Mouse (Mus musculus) heart, postnatal 0 days (tissue): ENCODE measurements around the gene Fam13c. TPM values are rescaled to one million over a fixed set of nuclear protein-coding genes. Genes with fewer than 3 reads are reported as not detected.

Source experiments
- ATAC-seq: fragments of 200-750 bp; cut with Nextera tagmentation; 2 replicates; pipeline ENCODE4 v1.8.0; 2017; ENCODE audit warnings: low read depth, moderate number of reproducible peaks, moderate library complexity; ENCODE audit not compliant: insufficient read depth
- DNase-seq: peaks from one replicate; pipeline ENCODE4 v3.0.0-alpha.2; 2016; ENCODE audit warnings: low spot score
- H3K27ac ChIP-seq: fragments of 300-500 bp; sonication (generic); 2 replicates; pipeline ENCODE4 v1.5.1; 2014; ENCODE audit warnings: low read depth, mild to moderate bottlenecking
- H3K27me3 ChIP-seq: fragments of 300-500 bp; sonication (generic); 2 replicates; pipeline ENCODE4 v1.6.1; 2014; ENCODE audit warnings: low read length, mixed read lengths; ENCODE audit not compliant: control insufficient read depth, insufficient read depth
- H3K36me3 ChIP-seq: fragments of 300-500 bp; sonication (generic); replicated peaks from 2 replicates; pipeline ENCODE4 v1.6.1; 2014; ENCODE audit warnings: low read length, mixed read lengths; ENCODE audit not compliant: control insufficient read depth, insufficient read depth
- H3K4me1 ChIP-seq: fragments of 300-500 bp; sonication (generic); 2 replicates; pipeline ENCODE4 v1.6.1; 2014; ENCODE audit warnings: antibody characterized with exemption; ENCODE audit not compliant: control insufficient read depth, insufficient read depth
- H3K4me2 ChIP-seq: fragments of 300-500 bp; sonication (generic); 2 replicates; pipeline ENCODE4 v1.6.1; 2014; ENCODE audit warnings: low read depth, mild to moderate bottlenecking, low read length, moderate library complexity
- H3K4me3 ChIP-seq: fragments of 300-500 bp; sonication (generic); 2 replicates; pipeline ENCODE4 v1.5.1; 2014; ENCODE audit warnings: low read depth, low read length
- H3K9ac ChIP-seq: fragments of 300-500 bp; sonication (generic); replicated peaks from 2 replicates; pipeline ENCODE4 v1.6.1; 2014; ENCODE audit warnings: low read depth, low read length, mixed read lengths
- H3K9me3 ChIP-seq: fragments of 300-500 bp; sonication (generic); replicated peaks from 2 replicates; pipeline ENCODE4 v1.6.1; 2016; ENCODE audit warnings: low read length; ENCODE audit not compliant: control insufficient read depth
- CTCF ChIP-seq: IDR thresholded peaks from 2 replicates; pipeline ENCODE4 v1.5.1; 2016; ENCODE audit warnings: antibody characterized with exemption, control low read depth, low read depth
- EP300 ChIP-seq: IDR thresholded peaks from 2 replicates; pipeline ENCODE4 v1.6.1; 2016; ENCODE audit warnings: antibody characterized with exemption, low read depth
- WGBS: fragments of 180-500 bp; shearing (Covaris S2); extraction: QIAGEN DNeasy Blood & Tissue Kit; methylation state at CpG from one replicate; pipeline ENCODE4 v1.1.7; 2014; 5-methylcytosine and 5-hydroxymethylcytosine counted together
- polyA plus RNA-seq: library from polyadenylated mRNA; unstranded; fragments of >200 nt; fragmentation: Nextera tagmentation; extraction: Ambion mirVana; gene quantifications from 2 replicates; pipeline ENCODE4 v1.2.1, GENCODE M21; 2015
- total RNA-seq: library from RNA; depleted of rRNA; stranded (reverse); fragments of >200 nt; gene quantifications from 2 replicates; pipeline ENCODE4 v1.2.3, GENCODE M21; 2014; ENCODE audit warnings: low replicate concordance

The Fam13c gene
- total and polyA plus RNA-seq, 2 experiments from 2014 or later, result 0.19 to 7.8 TPM

GRCm38 (mm10) chr10:70537694-70538093 is 97.4 kb downstream of the Fam13c start:
- Histone ChIP-seq H3K36me3 (0 out of 2 replicates have a peak, but pooled peaks cover under 1% of the 10 kb centered on the region), H3K9me3 (no peaks in the 10 kb centered on the region), H3K27ac (no peak overlapping the region; the same call in 1 of the 2 replicates), H3K4me1 (no peaks in the 10 kb centered on the region), H3K4me2 (no peak overlapping the region), H3K4me3 (no peak overlapping the region), H3K9ac (no peak overlapping the region), H3K27me3 (no peaks in the 10 kb centered on the region)
- ATAC-seq (no peak), DNase-seq (no peak)
- WGBS, result 64% methylated on average over 10 of the region's 10 CpGs
- TF ChIP-seq EP300, result no peak
- no peak for TF ChIP-seq CTCF

DNA sequence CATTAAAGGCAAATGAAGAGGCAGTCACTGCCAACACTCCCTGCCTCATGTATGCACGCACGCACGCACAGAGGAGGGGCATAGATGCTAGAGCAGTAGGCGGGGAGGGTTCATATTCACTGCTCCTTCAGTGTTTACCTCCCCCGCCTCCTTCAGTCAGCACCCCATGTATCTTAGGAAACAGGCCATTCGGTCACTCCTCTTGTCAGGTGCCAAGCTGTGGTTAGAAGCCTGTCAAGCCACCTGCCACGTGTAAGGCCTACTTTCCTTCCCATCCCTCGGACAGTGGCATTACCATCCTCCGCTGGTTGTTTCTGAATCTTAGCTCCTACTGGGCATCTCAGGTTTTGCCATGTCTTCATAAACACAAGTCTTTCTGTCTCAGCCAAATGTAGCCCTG is 99.0 kb downstream of the Fam13c start:
- DNase-seq (no peak), ATAC-seq (no peak)
- H3K27ac ChIP-seq, result no peak overlapping the region
- no peak overlapping the region for H3K4me3 ChIP-seq
- no peaks in the 10 kb centered on the region for H3K27me3 ChIP-seq
- WGBS, result 84% methylated on average over 9 of the region's 9 CpGs
- H3K9me3 ChIP-seq, result no peaks in the 10 kb centered on the region
- H3K4me2 ChIP-seq, result no peak overlapping the region
- 0 out of 2 replicates have a peak, but pooled peaks cover 5% of the 10 kb centered on the region for H3K36me3 ChIP-seq
- H3K4me1 ChIP-seq, result no peaks in the 10 kb centered on the region
- TF ChIP-seq EP300 (no peak), CTCF (no peak)
- no peak overlapping the region for H3K9ac ChIP-seq

- no peaks in the 10 kb centered on the region for H3K27me3 ChIP-seq
- TF ChIP-seq EP300 (no peak), CTCF (peak; percentile 43)
- ATAC-seq (no peak), DNase-seq (peak; percentile 17)
- H3K27ac ChIP-seq, result no peak overlapping the region
- H3K4me3 ChIP-seq, result no peak overlapping the region
- H3K36me3 ChIP-seq, result 0 out of 2 replicates have a peak, but pooled peaks cover 5% of the 10 kb centered on the region
- H3K9ac ChIP-seq, result no peak overlapping the region
- 78% methylated on average over 9 of the region's 9 CpGs for WGBS
- H3K4me2 ChIP-seq, result no peak overlapping the region
- H3K9me3 ChIP-seq, result no peaks in the 10 kb centered on the region
- no peaks in the 10 kb centered on the region for H3K4me1 ChIP-seq
Observed at GRCm38 (mm10) chr10:70540456-70541195, 100.3 kb downstream of the Fam13c start.

- ATAC-seq (no peak), DNase-seq (no peak)
- no peak overlapping the region for H3K27ac ChIP-seq
- H3K9me3 ChIP-seq, result no peaks in the 10 kb centered on the region
- TF ChIP-seq EP300 (no peak), CTCF (no peak)
- no peaks in the 10 kb centered on the region for H3K27me3 ChIP-seq
- no peak overlapping the region for H3K4me2 ChIP-seq
- no peak overlapping the region for H3K4me3 ChIP-seq
- H3K36me3 ChIP-seq, result 0 out of 2 replicates have a peak, but pooled peaks cover 5% of the 10 kb centered on the region
- 72% methylated on average over 6 of the region's 6 CpGs for WGBS
- H3K9ac ChIP-seq, result no peak overlapping the region
- no peaks in the 10 kb centered on the region for H3K4me1 ChIP-seq
Observed at GRCm38 (mm10) chr10:70542857-70543256, 102.6 kb downstream of the Fam13c start.

DNA sequence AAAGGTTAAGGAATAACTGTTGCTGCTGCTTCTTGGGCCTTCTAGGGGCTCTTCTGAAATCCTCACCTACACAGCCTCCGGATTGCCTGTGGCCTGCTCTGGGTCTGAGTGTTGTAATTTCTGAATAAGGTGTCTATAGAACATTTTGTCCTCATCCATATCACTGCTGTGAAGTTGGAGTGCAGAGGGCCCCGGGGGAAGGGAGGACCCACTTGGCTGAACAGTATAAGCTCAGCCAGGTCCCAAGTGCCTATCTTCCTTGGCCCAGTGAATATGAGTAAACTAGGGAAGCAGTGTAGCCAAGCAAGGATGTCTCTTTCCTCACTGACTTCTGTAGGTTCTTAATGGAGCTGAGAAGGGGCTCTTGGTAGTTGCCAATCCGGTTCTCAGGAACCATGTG is 112.2 kb downstream of the Fam13c start:
- H3K9ac ChIP-seq, result no peak overlapping the region
- H3K27me3 ChIP-seq, result no peaks in the 10 kb centered on the region
- WGBS, result 75% methylated on average over 3 of the region's 3 CpGs
- DNase-seq (no peak), ATAC-seq (no peak)
- H3K27ac ChIP-seq, result no peak overlapping the region
- no peak overlapping the region for H3K4me3 ChIP-seq
- no peak for TF ChIP-seq EP300
- peaks cover 3% of the 10 kb centered on the region for H3K36me3 ChIP-seq
- H3K9me3 ChIP-seq, result no peaks in the 10 kb centered on the region
- no peak overlapping the region for H3K4me2 ChIP-seq
- H3K4me1 ChIP-seq, result no peaks in the 10 kb centered on the region

DNA sequence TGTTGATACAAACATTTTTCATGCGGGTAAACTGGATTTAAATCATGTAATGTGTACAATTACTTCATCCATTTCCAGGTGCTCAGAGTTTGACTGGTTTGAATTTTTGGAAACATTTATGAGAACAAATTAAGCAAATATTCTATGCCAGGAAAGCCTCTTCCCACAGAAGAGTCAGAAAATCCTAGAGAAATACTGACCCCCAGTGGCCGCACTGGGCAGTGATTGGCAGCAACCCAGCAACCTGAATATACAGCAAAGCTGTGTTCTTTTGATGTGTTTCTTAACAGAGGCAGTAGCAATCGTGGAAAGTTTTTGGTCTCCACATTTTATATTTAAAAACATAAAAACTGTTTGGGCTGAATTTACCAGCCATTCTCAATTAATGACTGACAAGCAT is 123.4 kb downstream of the Fam13c start:
- ATAC-seq, result no peak
- Histone ChIP-seq H3K4me3 (no peak overlapping the region), H3K36me3 (no peaks in the 10 kb centered on the region), H3K4me2 (no peak overlapping the region), H3K4me1 (no peaks in the 10 kb centered on the region), H3K9me3 (no peaks in the 10 kb centered on the region), H3K27me3 (no peaks in the 10 kb centered on the region), H3K9ac (no peak overlapping the region), H3K27ac (no peak overlapping the region)
- TF ChIP-seq EP300 (no peak), CTCF (peak; percentile 81)
- WGBS, result 19% methylated on average over 3 of the region's 3 CpGs
- peak; percentile 53 for DNase-seq
